Mouse (Mus musculus) retina, adult 2 months (tissue): ENCODE data around the gene Khdc1a.

Experiments
- DNase-seq: peaks from one replicate; pipeline ENCODE4 v3.0.0-alpha.2; 2012; ENCODE audit warnings: low read depth, low spot score

Gene Khdc1a

GRCm38 (mm10) chr1:21391138-21391671 lies 41.8 kb downstream of the Khdc1a start:
- no peak for DNase-seq
